Mouse (Mus musculus): ENCODE data around the gene Car10. TPM values are rescaled to one million over a fixed set of nuclear protein-coding genes. Genes with fewer than 3 reads are reported as not detected.

The Car10 gene
- total and polyA plus RNA-seq, 3 experiments = not detected

DNA sequence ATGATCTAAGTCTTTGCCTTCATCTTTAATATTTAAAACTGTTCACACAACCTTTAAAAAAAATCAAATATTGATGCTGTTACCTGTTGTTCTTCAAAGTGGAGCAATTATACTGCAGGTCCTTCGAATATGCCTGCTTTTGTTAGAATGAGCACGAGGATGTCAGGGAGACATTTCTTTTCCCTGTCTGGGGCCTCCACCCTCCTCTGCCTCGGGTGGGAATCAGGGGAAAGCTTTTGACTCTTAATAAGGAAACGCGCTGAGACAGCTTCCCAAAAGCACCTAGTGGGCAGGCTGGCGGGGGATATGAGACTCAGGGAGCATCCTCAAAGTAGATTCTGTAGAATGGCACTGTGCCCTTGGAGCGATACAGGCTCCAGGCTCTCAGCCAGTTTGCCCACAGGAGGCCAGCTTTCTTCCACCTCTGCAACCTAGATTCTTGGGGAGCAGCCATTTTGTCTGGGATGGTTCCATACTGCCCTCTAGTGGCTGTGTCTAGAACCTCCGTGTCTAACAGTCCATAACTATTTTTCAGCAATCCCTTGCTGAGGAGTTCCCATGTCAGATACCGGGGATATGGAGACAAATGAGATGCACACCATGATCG, 373.8 kb downstream of the Car10 start:
- Histone ChIP-seq H3K9ac (ENCODE audit: control insufficient read depth, low read depth, low read length, poor library complexity, severe bottlenecking) (no peak overlapping the region), H3K4me3 (ENCODE audit: control insufficient read depth in 1 of 2, insufficient read depth in 1 of 2, low read depth in 2 of 2, low read length in 2 of 2) (no peak overlapping the region), H3K27me3 (ENCODE audit: control insufficient read depth in 1 of 2, insufficient read depth in 2 of 2, low read length in 2 of 2) (no peaks in the 10 kb centered on the region), H3K4me1 (ENCODE audit: control insufficient read depth in 1 of 2, insufficient read depth in 2 of 2, low read length in 2 of 2) (no peaks in the 10 kb centered on the region), H3K79me2 (ENCODE audit: control insufficient read depth, insufficient read depth, low read length, poor library complexity) (no peaks in the 10 kb centered on the region), H3K27ac (ENCODE audit: control insufficient read depth, low read depth, low read length) (no peak overlapping the region), H3K9me3 (replicated peaks; ENCODE audit: insufficient read depth, low read length) (no peaks in the 10 kb centered on the region), H3K36me3 (ENCODE audit: control insufficient read depth in 1 of 2, insufficient read depth in 2 of 2, low read length in 2 of 2) (no peaks in the 10 kb centered on the region)
- peak; percentile 50 for DNase-seq (ENCODE audit: low read depth, low spot score)
- TF ChIP-seq CHD2 (IDR thresholded peaks at IDR 0.05; ENCODE audit: low read length) = no peak
- TF ChIP-seq RAD21 (IDR thresholded peaks at IDR 0.05; ENCODE audit: low read depth, low read length) = peak; percentile 61
- TF ChIP-seq ZC3H11A (IDR thresholded peaks at IDR 0.05; ENCODE audit: low read depth, low read length) = 0 out of 2 replicates have a peak, but pooled peaks have one; percentile 21
- TF ChIP-seq CTCF (IDR thresholded peaks at IDR 0.05 in 2 of 3, conservative IDR thresholded peaks at IDR 0.05 in 1 of 3; ENCODE audit: control insufficient read depth in 1 of 3, insufficient read depth in 1 of 3, low read depth in 2 of 3, low read length in 3 of 3, poor library complexity in 1 of 3, severe bottlenecking in 1 of 3) = peak; percentile 63 to 67 (median 64)
- no peak for TF ChIP-seq ZKSCAN1 (IDR thresholded peaks at IDR 0.05; ENCODE audit: low read depth, low read length)
- TF ChIP-seq SMC3 (IDR thresholded peaks at IDR 0.05; ENCODE audit: low read depth, low read length) = peak; percentile 55
- TF ChIP-seq GATA1 (IDR thresholded peaks at IDR 0.05; ENCODE audit: low read depth, low read length) = no peak
- no peak for TF ChIP-seq GABPA (IDR thresholded peaks at IDR 0.05; ENCODE audit: low read depth, low read length)
- TF ChIP-seq ZNF384 (IDR thresholded peaks at IDR 0.05; ENCODE audit: low read depth, low read length) = no peak

DNA sequence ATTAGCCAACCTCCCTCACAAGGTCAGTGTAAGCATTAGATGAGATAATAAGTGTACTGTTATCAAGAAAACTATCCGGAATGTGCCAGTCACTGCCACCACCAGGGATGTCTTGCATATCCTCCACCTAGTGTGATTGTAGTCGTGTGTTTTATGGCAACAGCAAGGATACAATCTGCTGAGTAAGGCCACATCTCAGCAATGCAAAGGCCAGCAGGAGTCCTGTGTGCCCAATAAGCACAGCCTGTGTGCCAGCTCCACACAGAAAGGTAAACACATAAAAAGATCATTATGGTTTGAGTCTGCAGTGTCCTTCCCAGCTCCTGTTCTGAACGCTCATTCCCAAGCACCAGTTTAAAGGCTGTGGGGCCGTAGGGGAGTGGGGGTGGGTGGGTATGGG, 386.8 kb downstream of the Car10 start:
- Histone ChIP-seq H3K4me1 (ENCODE audit: control insufficient read depth in 1 of 2, insufficient read depth in 2 of 2, low read length in 2 of 2) (no peaks in the 10 kb centered on the region), H3K4me3 (ENCODE audit: control insufficient read depth in 1 of 2, insufficient read depth in 1 of 2, low read depth in 2 of 2, low read length in 2 of 2) (no peak overlapping the region), H3K9me3 (replicated peaks; ENCODE audit: insufficient read depth, low read length) (no peaks in the 10 kb centered on the region), H3K9ac (ENCODE audit: control insufficient read depth, low read depth, low read length, poor library complexity, severe bottlenecking) (no peak overlapping the region), H3K79me2 (ENCODE audit: control insufficient read depth, insufficient read depth, low read length, poor library complexity) (no peaks in the 10 kb centered on the region), H3K27me3 (ENCODE audit: control insufficient read depth in 1 of 2, insufficient read depth in 2 of 2, low read length in 2 of 2) (no peaks in the 10 kb centered on the region), H3K27ac (ENCODE audit: control insufficient read depth, low read depth, low read length) (no peak overlapping the region), H3K36me3 (ENCODE audit: control insufficient read depth in 1 of 2, insufficient read depth in 2 of 2, low read length in 2 of 2) (no peaks in the 10 kb centered on the region)
- no peak for TF ChIP-seq TCF12 (IDR thresholded peaks at IDR 0.05; ENCODE audit: low read depth, low read length)
- no peak for TF ChIP-seq JUND (IDR thresholded peaks at IDR 0.05; ENCODE audit: low read depth, low read length)
- no peak for TF ChIP-seq GATA1 (IDR thresholded peaks at IDR 0.05; ENCODE audit: low read depth, low read length)
- TF ChIP-seq ZC3H11A (IDR thresholded peaks at IDR 0.05; ENCODE audit: low read depth, low read length) = no peak
- TF ChIP-seq EP300 (IDR thresholded peaks at IDR 0.05; ENCODE audit: low read depth in 1 of 2, low read length in 2 of 2) = no peak
- no peak for TF ChIP-seq TBP (IDR thresholded peaks at IDR 0.05; ENCODE audit: low read depth, low read length)
- no peak for TF ChIP-seq TAL1 (IDR thresholded peaks at IDR 0.05; ENCODE audit: low read length)
- no peak for TF ChIP-seq ZKSCAN1 (IDR thresholded peaks at IDR 0.05; ENCODE audit: low read depth, low read length)
- no peak for TF ChIP-seq CHD1 (IDR thresholded peaks at IDR 0.05; ENCODE audit: low read depth, low read length)
- TF ChIP-seq RCOR1 (IDR thresholded peaks at IDR 0.05; ENCODE audit: low read depth, low read length) = no peak
- TF ChIP-seq ETS1 (IDR thresholded peaks at IDR 0.05; ENCODE audit: low read depth, low read length) = no peak
- no peak for DNase-seq (ENCODE audit: low read depth, low spot score)

Measured in MEL (cell line).